Mouse (Mus musculus) G1E (cell line): ENCODE measurements around the gene Rasgef1b.

Source experiments
- CTCF ChIP-seq: IDR thresholded peaks from 2 replicates; pipeline ENCODE4 v1.5.1; 2012; ENCODE audit warnings: low read depth, low read length, inconsistent platforms, mixed read lengths
- GATA1 ChIP-seq: IDR thresholded peaks from 2 replicates; pipeline ENCODE4 v1.6.1; 2012; ENCODE audit warnings: borderline replicate concordance, low read length, inconsistent platforms, mixed read lengths
- GATA2 ChIP-seq: IDR thresholded peaks from 2 replicates; pipeline ENCODE4 v1.6.1; 2012; ENCODE audit warnings: low read depth, low read length, inconsistent platforms, borderline replicate concordance
- TAL1 ChIP-seq: conservative IDR thresholded peaks from 2 replicates; pipeline ENCODE4 v1.6.1; 2012; ENCODE audit warnings: low read depth, low read length, inconsistent platforms, mixed read lengths

DNA sequence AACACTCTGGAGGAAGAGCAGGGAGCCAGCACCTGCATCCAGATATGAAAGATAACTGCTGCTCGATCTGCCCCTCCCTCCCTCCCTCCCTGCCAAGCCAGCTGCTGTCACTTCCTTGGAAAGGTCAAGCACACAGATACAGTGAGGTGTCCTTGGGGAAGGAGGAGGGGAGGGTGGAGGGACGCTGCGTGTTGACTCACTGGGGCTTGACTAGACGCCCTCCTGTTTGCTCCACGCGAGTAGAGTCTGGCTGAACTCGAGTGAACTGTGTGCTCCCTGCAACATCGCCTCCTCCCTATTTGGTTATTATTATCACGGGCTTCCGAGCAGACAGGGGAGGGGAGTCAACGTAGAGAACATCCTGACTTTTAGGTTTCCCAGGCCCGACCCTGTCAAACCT is 348.7 kb downstream of the Rasgef1b start:
- no peak for TF ChIP-seq CTCF
- no peak for TF ChIP-seq GATA1
- no peak for TF ChIP-seq TAL1
- no peak for TF ChIP-seq GATA2
